Mouse (Mus musculus): ENCODE results near the gene Olfr716.
"Not testable (repeated sequence)": the region's sequence is repeated elsewhere in the genome, so short reads cannot be mapped to it uniquely, and the experiment has no call there.

Gene Olfr716

GRCm38 (mm10) chr7:107138027-107138426 is at the start of gene Olfr716:
Gene Olfr716, plus strand, starts transcription at chr7:107138327.
- DNase-seq = not testable (repeated sequence)

- DNase-seq = no peak
Measured at GRCm38 (mm10) chr7:107092920-107093319, 45.2 kb upstream of the Olfr716 start, which contains the start of gene Olfr17. Gene Olfr17, plus strand, starts transcription at chr7:107093220.

GRCm38 (mm10) chr7:107110269-107110668 is 27.9 kb upstream of the Olfr716 start, which contains the start of gene Olfr715b:
Gene Olfr715b, minus strand, starts transcription at chr7:107110369.
- not testable (repeated sequence) for DNase-seq

- not testable (repeated sequence) for DNase-seq
Measured at GRCm38 (mm10) chr7:107130983-107131382, 7.1 kb upstream of the Olfr716 start, which contains the start of gene Olfr715. Gene Olfr715, minus strand, starts transcription at chr7:107131083.

- DNase-seq = no peak
Measured at GRCm38 (mm10) chr7:107166690-107167089, 28.6 kb downstream of the Olfr716 start, which contains the start of gene Nlrp14. Gene Nlrp14, plus strand, starts transcription at chr7:107166990.

GRCm38 (mm10) chr7:107180406-107180805 is 42.3 kb downstream of the Olfr716 start:
- DNase-seq = no peak
